ENCODE assay signal across 25 mouse cellular contexts in genomic region chr1:134653603-134654257, GRCm38 (mm10). TPM values are rescaled to one million over a fixed set of nuclear protein-coding genes. Genes with fewer than 3 reads are reported as not detected.
DNase-seq lines count a peak whose midpoint lies in the region; ATAC-seq and TF ChIP-seq lines count a peak whose summit lies in the region.
"Had no signal": no experiment of that assay in that cellular context is flagged by ENCODE, and none has a peak within 500 bp of the region (broad histone marks: within the 10 kb centered on the region; RNA-seq: fewer than 3 reads in every experiment).

No protein-coding gene starts in this region.

- peak overlapping the region; percentile 22; the same call in 1 of the 2 replicates for H3K27ac ChIP-seq in forebrain, embryonic 10.5 days
- H3K27ac ChIP-seq in forebrain, embryonic 14.5 days (ENCODE audit: low read depth, low read length), result no peak overlapping the region
- peak overlapping the region; percentile 25 for H3K27ac ChIP-seq in neural tube, embryonic 13.5 days (replicated peaks)
- no peak overlapping the region for H3K27ac ChIP-seq in neural tube, embryonic 15.5 days (replicated peaks)
- no peak overlapping the region for H3K27ac ChIP-seq in midbrain, embryonic 11.5 days (ENCODE audit: low read depth, low read length)
- no peak overlapping the region for H3K27ac ChIP-seq in midbrain, postnatal 0 days (ENCODE audit: low read depth, low read length)
- H3K27ac ChIP-seq: gastrocnemius, adult 2 months; limb, embryonic 10.5 days; liver, embryonic 15.5 days; lung, embryonic 15.5 days had no signal

- H3K27me3 ChIP-seq in forebrain, embryonic 10.5 days (ENCODE audit: poor library complexity, severe bottlenecking), result peaks cover 88% of the 10 kb centered on the region
- peaks cover 11% of the 10 kb centered on the region for H3K27me3 ChIP-seq in forebrain, embryonic 14.5 days (replicated peaks; ENCODE audit: control insufficient read depth, insufficient read depth, low read length)
- H3K27me3 ChIP-seq in neural tube, embryonic 13.5 days, result peaks cover 16% of the 10 kb centered on the region
- peaks cover 2% of the 10 kb centered on the region for H3K27me3 ChIP-seq in neural tube, embryonic 15.5 days (replicated peaks)
- H3K27me3 ChIP-seq in midbrain, embryonic 11.5 days (ENCODE audit: control insufficient read depth, insufficient read depth, low read length), result peaks cover 3% of the 10 kb centered on the region
- H3K27me3 ChIP-seq in midbrain, postnatal 0 days (ENCODE audit: insufficient read depth, low read length), result peaks cover 8% of the 10 kb centered on the region

- H3K4me1 ChIP-seq in forebrain, embryonic 10.5 days, result peaks cover 31% of the 10 kb centered on the region
- H3K4me1 ChIP-seq in forebrain, embryonic 14.5 days (ENCODE audit: control insufficient read depth, insufficient read depth, low read length), result peaks cover 9% of the 10 kb centered on the region
- H3K4me1 ChIP-seq in neural tube, embryonic 13.5 days (replicated peaks), result peaks cover 34% of the 10 kb centered on the region
- H3K4me1 ChIP-seq in neural tube, embryonic 15.5 days, result peaks cover 29% of the 10 kb centered on the region
- peaks cover 16% of the 10 kb centered on the region for H3K4me1 ChIP-seq in midbrain, embryonic 11.5 days (ENCODE audit: control insufficient read depth, insufficient read depth, low read length)
- H3K4me1 ChIP-seq in midbrain, postnatal 0 days (ENCODE audit: insufficient read depth, low read length), result peaks cover 7% of the 10 kb centered on the region; the same call in 1 of the 2 replicates
- H3K4me1 ChIP-seq: megakaryocyte, embryonic 14.5 days had no signal

- no peak; the same call in 1 of the 2 replicates for ATAC-seq in forebrain, embryonic 14.5 days
- no peak for ATAC-seq in neural tube, embryonic 13.5 days (ENCODE audit: low read depth)
- ATAC-seq in neural tube, embryonic 15.5 days (ENCODE audit: low FRiP score), result no peak
- peak; percentile 42; the same call in 1 of the 2 replicates for ATAC-seq in midbrain, embryonic 11.5 days (ENCODE audit: low FRiP score)
- 0 out of 2 replicates have a peak, but pooled peaks have one; percentile 19 for ATAC-seq in midbrain, postnatal 0 days (ENCODE audit: low FRiP score)
- ATAC-seq: inflammation-experienced regulatory T-cells, adult 6 months had no signal

- H3K9ac ChIP-seq in forebrain, embryonic 14.5 days (ENCODE audit: low read length), result no peak overlapping the region
- no peak overlapping the region for H3K9ac ChIP-seq in neural tube, embryonic 13.5 days
- H3K9ac ChIP-seq in neural tube, embryonic 15.5 days (replicated peaks), result no peak overlapping the region
- no peak overlapping the region for H3K9ac ChIP-seq in midbrain, embryonic 11.5 days (ENCODE audit: low read length)
- H3K9ac ChIP-seq in midbrain, postnatal 0 days (replicated peaks; ENCODE audit: low read length, poor library complexity, severe bottlenecking), result no peak overlapping the region
- H3K9ac ChIP-seq: liver, embryonic 15.5 days; lung, embryonic 15.5 days had no signal

- H3K4me3 ChIP-seq in forebrain, embryonic 10.5 days, result no peak overlapping the region
- H3K4me3 ChIP-seq in forebrain, embryonic 14.5 days (ENCODE audit: low read depth, low read length), result no peak overlapping the region
- no peak overlapping the region for H3K4me3 ChIP-seq in neural tube, embryonic 13.5 days
- no peak overlapping the region for H3K4me3 ChIP-seq in neural tube, embryonic 15.5 days (replicated peaks)
- H3K4me3 ChIP-seq in midbrain, embryonic 11.5 days (ENCODE audit: low read depth, low read length), result no peak overlapping the region
- H3K4me3 ChIP-seq in midbrain, postnatal 0 days (ENCODE audit: low read depth, low read length), result no peak overlapping the region
- H3K4me3 ChIP-seq: gastrocnemius, adult 2 months; limb, embryonic 10.5 days; liver, embryonic 15.5 days; lung, embryonic 15.5 days; megakaryocyte, embryonic 14.5 days; myocyte had no signal

- WGBS in forebrain, embryonic 10.5 days, result 10% methylated on average over 10 of the region's 10 CpGs
- WGBS in forebrain, embryonic 14.5 days, result 5% methylated on average over 10 of the region's 10 CpGs
- WGBS in neural tube, embryonic 13.5 days, result 19% methylated on average over 10 of the region's 10 CpGs
- 22% methylated on average over 10 of the region's 10 CpGs for WGBS in neural tube, embryonic 15.5 days
- WGBS in midbrain, embryonic 11.5 days, result 10% methylated on average over 10 of the region's 10 CpGs
- WGBS in midbrain, postnatal 0 days, result 10% methylated on average over 10 of the region's 10 CpGs

- no peaks in the 10 kb centered on the region for H3K9me3 ChIP-seq in forebrain, embryonic 10.5 days
- no peaks in the 10 kb centered on the region for H3K9me3 ChIP-seq in forebrain, embryonic 14.5 days (replicated peaks; ENCODE audit: control insufficient read depth, low read length)
- H3K9me3 ChIP-seq in neural tube, embryonic 13.5 days, result no peaks in the 10 kb centered on the region
- H3K9me3 ChIP-seq in neural tube, embryonic 15.5 days (replicated peaks), result no peaks in the 10 kb centered on the region
- H3K9me3 ChIP-seq in midbrain, embryonic 11.5 days (ENCODE audit: control insufficient read depth, low read length), result no peaks in the 10 kb centered on the region
- no peaks in the 10 kb centered on the region for H3K9me3 ChIP-seq in midbrain, postnatal 0 days (ENCODE audit: low read length)
- H3K9me3 ChIP-seq: limb, embryonic 10.5 days; liver, embryonic 15.5 days; lung, embryonic 15.5 days had no signal

- no peak overlapping the region for H3K4me2 ChIP-seq in forebrain, embryonic 14.5 days (ENCODE audit: low read length)
- no peak overlapping the region for H3K4me2 ChIP-seq in neural tube, embryonic 13.5 days
- no peak overlapping the region for H3K4me2 ChIP-seq in neural tube, embryonic 15.5 days
- peak overlapping the region; percentile 2; the same call in 1 of the 2 replicates for H3K4me2 ChIP-seq in midbrain, embryonic 11.5 days
- no peak overlapping the region for H3K4me2 ChIP-seq in midbrain, postnatal 0 days (ENCODE audit: low read depth, low read length, poor library complexity, severe bottlenecking)
- H3K4me2 ChIP-seq: liver, embryonic 15.5 days; lung, embryonic 15.5 days had no signal

- DNase-seq in forebrain, embryonic 10.5 days (ENCODE audit: extremely low spot score, low spot score), result no peak
- no peak for DNase-seq in forebrain, embryonic 14.5 days (ENCODE audit: low spot score)
- DNase-seq in midbrain, embryonic 11.5 days (ENCODE audit: low spot score, missing footprints), result no peak
- no peak for DNase-seq in midbrain, postnatal 0 days (ENCODE audit: low spot score)
- DNase-seq in layer of hippocampus, adult 18-20 months (ENCODE audit: low spot score in 2 of 2), result no peak
- no peak for DNase-seq in gastrocnemius, adult 18-20 months (ENCODE audit: low spot score)
- DNase-seq: adrenal gland, postnatal 14 days; cerebellum, adult 9-11 months; gastrocnemius, adult 2 months; kidney, adult 18-20 months; kidney, postnatal 10 days; liver; lung, postnatal 36 days; right cerebral cortex, postnatal 14 days; thymus, postnatal 14 days had no signal

- 0 out of 2 replicates have a peak, but pooled peaks have one; percentile 8 for TF ChIP-seq CTCF in midbrain, postnatal 0 days (IDR thresholded peaks at IDR 0.05)

- H3K36me3 ChIP-seq in forebrain, embryonic 10.5 days (replicated peaks), result no peaks in the 10 kb centered on the region
- no peaks in the 10 kb centered on the region for H3K36me3 ChIP-seq in forebrain, embryonic 14.5 days (ENCODE audit: control insufficient read depth, insufficient read depth, low read length)
- H3K36me3 ChIP-seq in neural tube, embryonic 13.5 days, result no peaks in the 10 kb centered on the region
- H3K36me3 ChIP-seq in neural tube, embryonic 15.5 days, result no peaks in the 10 kb centered on the region
- no peaks in the 10 kb centered on the region for H3K36me3 ChIP-seq in midbrain, embryonic 11.5 days (ENCODE audit: control insufficient read depth, insufficient read depth, low read length)
- no peaks in the 10 kb centered on the region for H3K36me3 ChIP-seq in midbrain, postnatal 0 days (ENCODE audit: insufficient read depth, low read length)
- H3K36me3 ChIP-seq: limb, embryonic 10.5 days; liver, embryonic 15.5 days; lung, embryonic 15.5 days had no signal

RNA-seq across cellular contexts. Expression of gene Syt2, which starts 7.3 kb away (rescaled TPM):
- 0.75 and 0.95 TPM in 2 replicates for polyA plus RNA-seq in forebrain, embryonic 10.5 days (2016; fragmentation: Nextera tagmentation; extraction: Ambion mirVana)
- 0.94 and 1.2 TPM in 2 replicates for polyA plus RNA-seq in forebrain, embryonic 14.5 days (2014; fragmentation: Nextera tagmentation; extraction: Ambion mirVana)
- 12.1 and 13.9 TPM in 2 replicates for polyA plus RNA-seq in neural tube, embryonic 13.5 days (2015; fragmentation: Nextera tagmentation; extraction: Ambion mirVana)
- polyA plus RNA-seq in neural tube, embryonic 15.5 days (2015; fragmentation: Nextera tagmentation; extraction: Ambion mirVana), result 20.4 and 23.4 TPM in 2 replicates
- polyA plus RNA-seq in midbrain, embryonic 11.5 days (2014; fragmentation: Nextera tagmentation; extraction: Ambion mirVana), result 1.6 and 2.0 TPM in 2 replicates
- 18.9 and 19.0 TPM in 2 replicates for total RNA-seq in midbrain, postnatal 0 days (2014; rRNA removed)
- 6.2 and 6.8 TPM in 2 replicates for polyA plus RNA-seq in midbrain, postnatal 0 days (2015; fragmentation: Nextera tagmentation; extraction: Ambion mirVana)
- 10 to 100 TPM; 25.6 to 30.0 TPM for total RNA-seq in layer of hippocampus, adult 18-20 months (2021)
- total RNA-seq in gastrocnemius, adult 18-20 months (2021), result not detected
- total RNA-seq: gastrocnemius, adult 2 months; heart, postnatal 25 days had no signal
- polyA plus RNA-seq: spleen, adult 2 months had no signal

Comparison
In these comparisons a context has a peak if more than half of its experiments do, and no peak if none do; other contexts are left out.
1. H3K27ac ChIP-seq: peak in forebrain, embryonic 10.5 days (single experiment) and neural tube, embryonic 13.5 days (single experiment); none in forebrain, embryonic 14.5 days (single experiment), neural tube, embryonic 15.5 days (single experiment), midbrain, embryonic 11.5 days (single experiment) and midbrain, postnatal 0 days (single experiment).
2. ATAC-seq: peak in midbrain, embryonic 11.5 days (single experiment) and midbrain, postnatal 0 days (single experiment); none in forebrain, embryonic 14.5 days (single experiment), neural tube, embryonic 13.5 days (single experiment) and neural tube, embryonic 15.5 days (single experiment).